Mouse (Mus musculus): ENCODE measurements at regions not wholly inside any gene's neighbourhood (a gene's known extent, or its start where the extent isn't known, plus 50 kb on each side); places are given as distances from the start of the nearest gene placed in this dataset.

DNA sequence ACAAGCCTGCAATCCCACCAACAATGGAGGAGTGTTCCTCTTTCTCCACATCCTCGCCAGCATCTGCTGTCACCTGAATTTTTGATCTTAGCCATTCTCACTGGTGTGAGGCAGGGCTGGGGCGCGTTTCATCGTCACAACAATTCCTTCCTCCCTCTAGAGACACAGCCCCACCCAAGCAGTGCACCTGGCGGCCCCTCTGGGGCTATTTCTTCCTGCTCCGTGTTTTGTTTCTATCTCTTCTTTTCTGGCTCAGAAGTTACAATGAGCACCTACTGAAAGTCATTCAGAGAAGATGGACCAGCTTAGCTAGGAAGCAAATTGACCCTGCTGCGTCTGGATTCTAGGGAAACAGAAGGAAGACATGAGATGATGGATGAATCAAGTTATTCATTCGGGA is 172.5 kb downstream of the Cand1 start:
- TF ChIP-seq EP300 (optimal IDR thresholded peaks at IDR 0.05): no peak
- no peak for TF ChIP-seq CTCF (IDR thresholded peaks at IDR 0.05; ENCODE audit: low read depth)

All from stomach, postnatal 0 days (tissue).